Mouse (Mus musculus): ENCODE results near the gene Kif3b. TPM values are rescaled to one million over a fixed set of nuclear protein-coding genes. Genes with fewer than 3 reads are reported as not detected.
"Not testable (repeated sequence)": the region's sequence is repeated elsewhere in the genome, so short reads cannot be mapped to it uniquely, and the experiment has no call there.

Gene Kif3b
- polyA plus RNA-seq, 1 experiment from 2014 or later: 16.4 TPM

- not testable (repeated sequence) for H3K27ac ChIP-seq (ENCODE audit: low read depth, low read length); H3K4me2 ChIP-seq (ENCODE audit: low read depth, low read length); H3K9me3 ChIP-seq (ENCODE audit: control insufficient read depth, low read length); ATAC-seq (ENCODE audit: low read depth); H3K4me3 ChIP-seq (ENCODE audit: low read depth, low read length); H3K27me3 ChIP-seq (ENCODE audit: control insufficient read depth, insufficient read depth, low read length); H3K4me1 ChIP-seq (ENCODE audit: control insufficient read depth, insufficient read depth, low read length); H3K9ac ChIP-seq (replicated peaks; ENCODE audit: low read depth, low read length)
- WGBS: 74% methylated on average over 8 of the region's 8 CpGs
- H3K36me3 ChIP-seq (ENCODE audit: control insufficient read depth, insufficient read depth, low read length): peaks cover 12% of the 10 kb centered on the region; the same call in 1 of the 2 replicates
Observed at GRCm38 (mm10) chr2:153270231-153270915, 20.8 kb upstream of the Kif3b start.

GRCm38 (mm10) chr2:153274200-153274918 is 16.9 kb upstream of the Kif3b start:
- WGBS: 86% methylated on average over 6 of the region's 6 CpGs

GRCm38 (mm10) chr2:153274919-153275247 is 16.3 kb upstream of the Kif3b start:
- Histone ChIP-seq H3K4me2 (ENCODE audit: low read depth, low read length) (no peak overlapping the region), H3K9ac (replicated peaks; ENCODE audit: low read depth, low read length) (no peak overlapping the region), H3K36me3 (ENCODE audit: control insufficient read depth, insufficient read depth, low read length) (no peaks in the 10 kb centered on the region), H3K27me3 (ENCODE audit: control insufficient read depth, insufficient read depth, low read length) (no peaks in the 10 kb centered on the region), H3K27ac (ENCODE audit: low read depth, low read length) (no peak overlapping the region; the same call in 1 of the 2 replicates), H3K9me3 (ENCODE audit: control insufficient read depth, low read length) (no peaks in the 10 kb centered on the region), H3K4me1 (ENCODE audit: control insufficient read depth, insufficient read depth, low read length) (no peaks in the 10 kb centered on the region), H3K4me3 (ENCODE audit: low read depth, low read length) (no peak overlapping the region)
- WGBS: 82% methylated on average over 6 of the region's 6 CpGs
- no peak for ATAC-seq (ENCODE audit: low read depth)

More at GRCm38 (mm10) chr2:153274200-153274918, 16.9 kb upstream of the Kif3b start:
- not testable (repeated sequence) for H3K4me1 ChIP-seq (ENCODE audit: control insufficient read depth, insufficient read depth, low read length); H3K27ac ChIP-seq (ENCODE audit: low read depth, low read length); H3K9me3 ChIP-seq (ENCODE audit: control insufficient read depth, low read length); H3K36me3 ChIP-seq (ENCODE audit: control insufficient read depth, insufficient read depth, low read length); H3K27me3 ChIP-seq (ENCODE audit: control insufficient read depth, insufficient read depth, low read length); ATAC-seq (ENCODE audit: low read depth); H3K4me2 ChIP-seq (ENCODE audit: low read depth, low read length); H3K4me3 ChIP-seq (ENCODE audit: low read depth, low read length); H3K9ac ChIP-seq (replicated peaks; ENCODE audit: low read depth, low read length)

- H3K4me3 ChIP-seq (ENCODE audit: low read depth, low read length); ATAC-seq (ENCODE audit: low read depth); H3K27me3 ChIP-seq (ENCODE audit: control insufficient read depth, insufficient read depth, low read length); H3K9ac ChIP-seq (replicated peaks; ENCODE audit: low read depth, low read length); H3K4me2 ChIP-seq (ENCODE audit: low read depth, low read length); H3K4me1 ChIP-seq (ENCODE audit: control insufficient read depth, insufficient read depth, low read length); H3K9me3 ChIP-seq (ENCODE audit: control insufficient read depth, low read length); H3K27ac ChIP-seq (ENCODE audit: low read depth, low read length); H3K36me3 ChIP-seq (ENCODE audit: control insufficient read depth, insufficient read depth, low read length): not testable (repeated sequence)
- 89% methylated on average over 3 of the region's 3 CpGs for WGBS
Observed at GRCm38 (mm10) chr2:153275577-153275976, 15.6 kb upstream of the Kif3b start.

- ATAC-seq (ENCODE audit: low read depth): no peak
- 95% methylated on average over 8 of the region's 8 CpGs for WGBS
- Histone ChIP-seq H3K27me3 (ENCODE audit: control insufficient read depth, insufficient read depth, low read length) (no peaks in the 10 kb centered on the region), H3K4me2 (ENCODE audit: low read depth, low read length) (no peak overlapping the region), H3K4me1 (ENCODE audit: control insufficient read depth, insufficient read depth, low read length) (no peaks in the 10 kb centered on the region), H3K27ac (ENCODE audit: low read depth, low read length) (no peak overlapping the region), H3K9ac (replicated peaks; ENCODE audit: low read depth, low read length) (no peak overlapping the region), H3K9me3 (ENCODE audit: control insufficient read depth, low read length) (no peaks in the 10 kb centered on the region), H3K36me3 (ENCODE audit: control insufficient read depth, insufficient read depth, low read length) (no peaks in the 10 kb centered on the region), H3K4me3 (ENCODE audit: low read depth, low read length) (no peak overlapping the region)
Observed at GRCm38 (mm10) chr2:153276440-153276839, 14.8 kb upstream of the Kif3b start.

- not testable (repeated sequence) for ATAC-seq (ENCODE audit: low read depth); H3K9me3 ChIP-seq (ENCODE audit: control insufficient read depth, low read length)
- 95% methylated on average over 5 of the region's 5 CpGs for WGBS
Observed at GRCm38 (mm10) chr2:153276846-153277245, 14.4 kb upstream of the Kif3b start.

GRCm38 (mm10) chr2:153278357-153278756 is 12.9 kb upstream of the Kif3b start:
- no peak overlapping the region for H3K9ac ChIP-seq (replicated peaks; ENCODE audit: low read depth, low read length)
- no peaks in the 10 kb centered on the region for H3K9me3 ChIP-seq (ENCODE audit: control insufficient read depth, low read length)
- ATAC-seq (ENCODE audit: low read depth): no peak
- H3K27me3 ChIP-seq (ENCODE audit: control insufficient read depth, insufficient read depth, low read length): no peaks in the 10 kb centered on the region
- WGBS: 94% methylated on average over 5 of the region's 5 CpGs
- H3K36me3 ChIP-seq (ENCODE audit: control insufficient read depth, insufficient read depth, low read length): no peaks in the 10 kb centered on the region
- no peak overlapping the region for H3K27ac ChIP-seq (ENCODE audit: low read depth, low read length)
- H3K4me3 ChIP-seq (ENCODE audit: low read depth, low read length): no peak overlapping the region
- no peak overlapping the region for H3K4me2 ChIP-seq (ENCODE audit: low read depth, low read length)
- H3K4me1 ChIP-seq (ENCODE audit: control insufficient read depth, insufficient read depth, low read length): no peaks in the 10 kb centered on the region

More at GRCm38 (mm10) chr2:153276846-153277245, 14.4 kb upstream of the Kif3b start:
- H3K9ac ChIP-seq (replicated peaks; ENCODE audit: low read depth, low read length); H3K4me2 ChIP-seq (ENCODE audit: low read depth, low read length); H3K27me3 ChIP-seq (ENCODE audit: control insufficient read depth, insufficient read depth, low read length); H3K27ac ChIP-seq (ENCODE audit: low read depth, low read length); H3K4me1 ChIP-seq (ENCODE audit: control insufficient read depth, insufficient read depth, low read length); H3K36me3 ChIP-seq (ENCODE audit: control insufficient read depth, insufficient read depth, low read length); H3K4me3 ChIP-seq (ENCODE audit: low read depth, low read length): not testable (repeated sequence)

GRCm38 (mm10) chr2:153283919-153284318 is 7.3 kb upstream of the Kif3b start:
- H3K27me3 ChIP-seq (ENCODE audit: control insufficient read depth, insufficient read depth, low read length): no peaks in the 10 kb centered on the region
- H3K27ac ChIP-seq (ENCODE audit: low read depth, low read length): no peak overlapping the region
- no peaks in the 10 kb centered on the region for H3K36me3 ChIP-seq (ENCODE audit: control insufficient read depth, insufficient read depth, low read length)
- H3K4me1 ChIP-seq (ENCODE audit: control insufficient read depth, insufficient read depth, low read length): no peaks in the 10 kb centered on the region
- no peak for ATAC-seq (ENCODE audit: low read depth)
- 88% methylated on average over 6 of the region's 6 CpGs for WGBS
- no peak overlapping the region for H3K4me3 ChIP-seq (ENCODE audit: low read depth, low read length)
- H3K9me3 ChIP-seq (ENCODE audit: control insufficient read depth, low read length): no peaks in the 10 kb centered on the region
- H3K9ac ChIP-seq (replicated peaks; ENCODE audit: low read depth, low read length): no peak overlapping the region
- no peak overlapping the region for H3K4me2 ChIP-seq (ENCODE audit: low read depth, low read length)

- Histone ChIP-seq H3K4me2 (ENCODE audit: low read depth, low read length) (no peak overlapping the region), H3K9me3 (ENCODE audit: control insufficient read depth, low read length) (no peaks in the 10 kb centered on the region), H3K36me3 (ENCODE audit: control insufficient read depth, insufficient read depth, low read length) (no peaks in the 10 kb centered on the region), H3K9ac (replicated peaks; ENCODE audit: low read depth, low read length) (no peak overlapping the region), H3K4me1 (ENCODE audit: control insufficient read depth, insufficient read depth, low read length) (no peaks in the 10 kb centered on the region), H3K4me3 (ENCODE audit: low read depth, low read length) (no peak overlapping the region), H3K27ac (ENCODE audit: low read depth, low read length) (no peak overlapping the region), H3K27me3 (ENCODE audit: control insufficient read depth, insufficient read depth, low read length) (no peaks in the 10 kb centered on the region)
- ATAC-seq (ENCODE audit: low read depth): no peak
- 87% methylated on average over 4 of the region's 4 CpGs for WGBS
Observed at GRCm38 (mm10) chr2:153286524-153286923, 4.7 kb upstream of the Kif3b start.

Data from neural tube, embryonic 14.5 days (tissue).